Mouse (Mus musculus): Measurements from ENCODE around the gene 2310061I04Rik. TPM values are rescaled to one million over a fixed set of nuclear protein-coding genes. Genes with fewer than 3 reads are reported as not detected.

Gene 2310061I04Rik
- polyA plus RNA-seq, 1 experiment from 2014 or later: 34.6 TPM

GRCm38 (mm10) chr17:35905587-35905986 lies 8.4 kb upstream of the 2310061I04Rik start:
- no peaks in the 10 kb centered on the region for H3K27me3 ChIP-seq (ENCODE audit: control insufficient read depth, insufficient read depth, low read length)
- no peak overlapping the region for H3K4me2 ChIP-seq (ENCODE audit: low read depth, low read length)
- H3K4me1 ChIP-seq (ENCODE audit: control insufficient read depth, insufficient read depth, low read length): peaks cover 30% of the 10 kb centered on the region
- no peak overlapping the region for H3K9ac ChIP-seq (ENCODE audit: low read length)
- no peak for ATAC-seq (replicated peaks; ENCODE audit: extremely low read depth, insufficient read depth, low FRiP score)
- 88% methylated on average over 1 of the region's 1 CpGs for WGBS
- no peak overlapping the region for H3K27ac ChIP-seq (ENCODE audit: low read length)
- H3K4me3 ChIP-seq (ENCODE audit: low read length): no peak overlapping the region
- H3K9me3 ChIP-seq (replicated peaks; ENCODE audit: control insufficient read depth, low read length): no peaks in the 10 kb centered on the region
- H3K36me3 ChIP-seq (ENCODE audit: control insufficient read depth, insufficient read depth): peaks cover 8% of the 10 kb centered on the region; the same call in 1 of the 2 replicates

DNA sequence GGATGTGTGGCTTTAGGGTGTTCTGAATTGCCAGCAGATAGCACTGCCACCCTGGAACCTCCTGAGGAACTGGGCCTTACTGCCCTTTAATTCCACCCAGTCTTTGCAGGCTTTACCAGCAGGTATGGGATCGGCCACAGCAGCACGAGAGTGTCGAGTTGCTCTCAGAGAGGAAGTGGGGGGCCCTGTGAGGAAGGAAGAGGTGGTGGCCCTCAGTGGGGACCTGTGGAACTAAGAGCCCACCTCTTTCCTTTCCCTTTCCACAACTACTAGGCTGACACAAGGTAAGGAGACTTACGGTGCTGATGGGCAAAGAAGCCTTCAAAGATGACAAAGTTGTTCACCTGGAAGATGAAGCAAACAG lies 6.7 kb upstream of the 2310061I04Rik start:
- Histone ChIP-seq H3K27ac (ENCODE audit: low read length) (peak overlapping the region; percentile 87), H3K4me2 (ENCODE audit: low read depth, low read length) (no peak overlapping the region), H3K4me3 (ENCODE audit: low read length) (no peak overlapping the region), H3K9ac (ENCODE audit: low read length) (peak overlapping the region; percentile 58), H3K4me1 (ENCODE audit: control insufficient read depth, insufficient read depth, low read length) (peaks cover 23% of the 10 kb centered on the region), H3K36me3 (ENCODE audit: control insufficient read depth, insufficient read depth) (peaks cover 8% of the 10 kb centered on the region; the same call in 1 of the 2 replicates), H3K9me3 (replicated peaks; ENCODE audit: control insufficient read depth, low read length) (no peaks in the 10 kb centered on the region), H3K27me3 (ENCODE audit: control insufficient read depth, insufficient read depth, low read length) (no peaks in the 10 kb centered on the region)
- 0 out of 2 replicates have a peak, but pooled peaks have one; percentile 8 for ATAC-seq (replicated peaks; ENCODE audit: extremely low read depth, insufficient read depth, low FRiP score)
- WGBS: 48% methylated on average over 4 of the region's 4 CpGs

GRCm38 (mm10) chr17:35903343-35903991 lies 6.2 kb upstream of the 2310061I04Rik start:
- Histone ChIP-seq H3K27me3 (ENCODE audit: control insufficient read depth, insufficient read depth, low read length) (no peaks in the 10 kb centered on the region), H3K4me2 (ENCODE audit: low read depth, low read length) (no peak overlapping the region), H3K4me3 (ENCODE audit: low read length) (no peak overlapping the region), H3K4me1 (ENCODE audit: control insufficient read depth, insufficient read depth, low read length) (peaks cover 19% of the 10 kb centered on the region), H3K9me3 (replicated peaks; ENCODE audit: control insufficient read depth, low read length) (no peaks in the 10 kb centered on the region), H3K36me3 (ENCODE audit: control insufficient read depth, insufficient read depth) (peaks cover 8% of the 10 kb centered on the region; the same call in 1 of the 2 replicates), H3K9ac (ENCODE audit: low read length) (peak overlapping the region; percentile 58), H3K27ac (ENCODE audit: low read length) (peak overlapping the region; percentile 87)
- ATAC-seq (replicated peaks; ENCODE audit: extremely low read depth, insufficient read depth, low FRiP score): peak; percentile 83
- 62% methylated on average over 9 of the region's 9 CpGs for WGBS

DNA sequence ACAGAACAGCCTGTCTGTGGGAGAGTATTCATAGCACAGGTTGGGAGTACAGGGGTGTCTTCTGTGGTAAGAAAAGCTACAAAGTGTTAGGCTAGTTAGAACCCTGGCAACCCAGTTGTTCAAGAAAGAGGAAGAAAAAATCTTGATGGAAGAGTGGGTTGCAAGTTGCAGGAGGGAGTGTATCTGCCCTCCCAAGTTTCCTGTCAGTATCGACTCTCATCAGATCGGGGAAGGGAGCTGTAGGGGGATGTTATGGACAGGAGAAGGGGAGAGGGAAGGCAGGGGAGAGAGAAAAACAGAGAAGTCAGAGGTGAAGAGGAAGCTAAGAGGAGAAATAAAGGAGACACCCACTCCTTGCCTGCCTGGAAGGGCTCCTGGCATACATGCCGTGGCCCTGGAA lies 3.4 kb upstream of the 2310061I04Rik start:
- no peak overlapping the region for H3K9ac ChIP-seq (ENCODE audit: low read length)
- 74% methylated on average over 3 of the region's 3 CpGs for WGBS
- H3K9me3 ChIP-seq (replicated peaks; ENCODE audit: control insufficient read depth, low read length): no peaks in the 10 kb centered on the region
- no peak overlapping the region for H3K4me2 ChIP-seq (ENCODE audit: low read depth, low read length)
- H3K4me1 ChIP-seq (ENCODE audit: control insufficient read depth, insufficient read depth, low read length): peaks cover 29% of the 10 kb centered on the region
- no peak for ATAC-seq (replicated peaks; ENCODE audit: extremely low read depth, insufficient read depth, low FRiP score)
- no peak overlapping the region for H3K27ac ChIP-seq (ENCODE audit: low read length)
- H3K36me3 ChIP-seq (ENCODE audit: control insufficient read depth, insufficient read depth): peaks cover 2% of the 10 kb centered on the region; the same call in 1 of the 2 replicates
- H3K27me3 ChIP-seq (ENCODE audit: control insufficient read depth, insufficient read depth, low read length): no peaks in the 10 kb centered on the region
- no peak overlapping the region for H3K4me3 ChIP-seq (ENCODE audit: low read length)

- peak overlapping the region; percentile 54 for H3K27ac ChIP-seq (ENCODE audit: low read length)
- peaks cover 12% of the 10 kb centered on the region for H3K36me3 ChIP-seq (ENCODE audit: control insufficient read depth, insufficient read depth)
- H3K4me2 ChIP-seq (ENCODE audit: low read depth, low read length): peak overlapping the region; percentile 57
- peak overlapping the region; percentile 90 for H3K9ac ChIP-seq (ENCODE audit: low read length)
- H3K4me3 ChIP-seq (ENCODE audit: low read length): peak overlapping the region; percentile 91
- H3K4me1 ChIP-seq (ENCODE audit: control insufficient read depth, insufficient read depth, low read length): peaks cover 16% of the 10 kb centered on the region
- no peaks in the 10 kb centered on the region for H3K27me3 ChIP-seq (ENCODE audit: control insufficient read depth, insufficient read depth, low read length)
- 41% methylated on average over 23 of the region's 23 CpGs for WGBS
- no peaks in the 10 kb centered on the region for H3K9me3 ChIP-seq (replicated peaks; ENCODE audit: control insufficient read depth, low read length)
- ATAC-seq (replicated peaks; ENCODE audit: extremely low read depth, insufficient read depth, low FRiP score): no peak
Observed at GRCm38 (mm10) chr17:35897644-35898573, 678 bp upstream of the 2310061I04Rik start.

GRCm38 (mm10) chr17:35887725-35888124 lies 9.5 kb downstream of the 2310061I04Rik start:
- H3K9ac ChIP-seq (ENCODE audit: low read length): no peak overlapping the region
- no peak for ATAC-seq (replicated peaks; ENCODE audit: extremely low read depth, insufficient read depth, low FRiP score)
- 71% methylated on average over 17 of the region's 17 CpGs for WGBS

DNA sequence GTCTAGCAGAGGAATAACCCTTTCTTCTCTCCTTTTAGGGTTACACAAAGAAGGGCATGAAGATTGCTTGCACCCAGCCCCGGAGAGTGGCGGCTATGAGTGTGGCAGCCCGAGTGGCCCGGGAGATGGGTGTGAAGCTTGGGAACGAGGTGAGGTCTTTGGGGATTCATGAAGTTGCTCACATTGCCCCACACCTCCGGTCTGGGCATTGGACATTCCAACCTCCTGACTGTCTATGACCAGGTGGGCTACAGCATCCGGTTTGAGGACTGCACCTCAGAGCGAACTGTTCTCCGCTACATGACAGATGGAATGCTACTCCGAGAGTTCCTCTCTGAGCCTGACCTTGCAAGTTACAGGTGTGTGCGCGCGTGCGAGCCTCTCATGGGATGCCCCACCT lies 13.5 kb downstream of the 2310061I04Rik start:
- Histone ChIP-seq H3K9me3 (replicated peaks; ENCODE audit: control insufficient read depth, low read length) (no peaks in the 10 kb centered on the region), H3K36me3 (ENCODE audit: control insufficient read depth, insufficient read depth) (peaks cover 44% of the 10 kb centered on the region), H3K4me1 (ENCODE audit: control insufficient read depth, insufficient read depth, low read length) (peaks cover 7% of the 10 kb centered on the region), H3K9ac (ENCODE audit: low read length) (no peak overlapping the region), H3K27ac (ENCODE audit: low read length) (no peak overlapping the region), H3K4me3 (ENCODE audit: low read length) (no peak overlapping the region), H3K4me2 (ENCODE audit: low read depth, low read length) (no peak overlapping the region), H3K27me3 (ENCODE audit: control insufficient read depth, insufficient read depth, low read length) (no peaks in the 10 kb centered on the region)
- WGBS: 95% methylated on average over 14 of the region's 14 CpGs
- ATAC-seq (replicated peaks; ENCODE audit: extremely low read depth, insufficient read depth, low FRiP score): no peak

More at GRCm38 (mm10) chr17:35887725-35888124, 9.5 kb downstream of the 2310061I04Rik start:
- H3K4me1 ChIP-seq (ENCODE audit: control insufficient read depth, insufficient read depth, low read length): no peaks in the 10 kb centered on the region
- H3K27ac ChIP-seq (ENCODE audit: low read length): no peak overlapping the region
- no peaks in the 10 kb centered on the region for H3K9me3 ChIP-seq (replicated peaks; ENCODE audit: control insufficient read depth, low read length)
- peaks cover 72% of the 10 kb centered on the region for H3K36me3 ChIP-seq (ENCODE audit: control insufficient read depth, insufficient read depth)
- no peak overlapping the region for H3K4me3 ChIP-seq (ENCODE audit: low read length)
- no peak overlapping the region for H3K4me2 ChIP-seq (ENCODE audit: low read depth, low read length)
- no peaks in the 10 kb centered on the region for H3K27me3 ChIP-seq (ENCODE audit: control insufficient read depth, insufficient read depth, low read length)

- H3K4me3 ChIP-seq (ENCODE audit: low read length): no peak overlapping the region
- H3K4me2 ChIP-seq (ENCODE audit: low read depth, low read length): no peak overlapping the region
- H3K4me1 ChIP-seq (ENCODE audit: control insufficient read depth, insufficient read depth, low read length): peaks cover 7% of the 10 kb centered on the region
- H3K36me3 ChIP-seq (ENCODE audit: control insufficient read depth, insufficient read depth): peaks cover 36% of the 10 kb centered on the region
- no peak overlapping the region for H3K9ac ChIP-seq (ENCODE audit: low read length)
- H3K9me3 ChIP-seq (replicated peaks; ENCODE audit: control insufficient read depth, low read length): no peaks in the 10 kb centered on the region
- ATAC-seq (replicated peaks; ENCODE audit: extremely low read depth, insufficient read depth, low FRiP score): no peak
- WGBS: 91% methylated on average over 17 of the region's 17 CpGs
- H3K27me3 ChIP-seq (ENCODE audit: control insufficient read depth, insufficient read depth, low read length): no peaks in the 10 kb centered on the region
- H3K27ac ChIP-seq (ENCODE audit: low read length): no peak overlapping the region
Observed at GRCm38 (mm10) chr17:35882924-35883323, 14.3 kb downstream of the 2310061I04Rik start.
